Mouse (Mus musculus): ENCODE measurements around the gene Pdzrn3.

- TF ChIP-seq CTCF (IDR thresholded peaks at IDR 0.05; ENCODE audit: borderline replicate concordance, extremely low read depth, insufficient read depth, insufficient read length) (no peak), POLR2A (IDR thresholded peaks at IDR 0.05; ENCODE audit: borderline replicate concordance, extremely low read depth, insufficient read depth, insufficient read length, poor library complexity, severe bottlenecking) (no peak)
These were observed 242.3 kb downstream of the Pdzrn3 start for GRCm38 (mm10) chr6:101135368-101135767.

Data from brain, embryonic 14.5 days (tissue).